Mouse (Mus musculus) embryonic fibroblast, embryonic 13.5 days (primary cell): ENCODE measurements around the gene Pkn1. TPM values are rescaled to one million over a fixed set of nuclear protein-coding genes. Genes with fewer than 3 reads are reported as not detected.

ENCODE experiments used
- H3K27ac ChIP-seq: 2 replicates; pipeline ENCODE4 v1.5.1; 2012; ENCODE audit warnings: low read length, control low read depth, inconsistent platforms; ENCODE audit not compliant: insufficient read depth
- H3K4me1 ChIP-seq: 2 replicates; pipeline ENCODE4 v1.6.1; 2011; ENCODE audit warnings: low read length; ENCODE audit not compliant: control insufficient read depth, insufficient read depth
- H3K4me3 ChIP-seq: 2 replicates; pipeline ENCODE4 v1.5.1; 2011; ENCODE audit warnings: mild to moderate bottlenecking, control low read depth, low read length; ENCODE audit not compliant: insufficient read depth
- CTCF ChIP-seq: IDR thresholded peaks from 2 replicates; pipeline ENCODE4 v1.5.1; 2011; ENCODE audit warnings: mild to moderate bottlenecking, control low read depth, low read length, moderate library complexity, borderline replicate concordance; ENCODE audit not compliant: insufficient read depth
- POLR2A ChIP-seq: IDR thresholded peaks from 2 replicates; pipeline ENCODE4 v1.6.1; 2011; ENCODE audit warnings: low read depth, mild to moderate bottlenecking, control low read depth, low read length, moderate library complexity
- polyA plus RNA-seq: library from polyadenylated mRNA; stranded (reverse); fragments of >200 nt; gene quantifications from 2 replicates; pipeline ENCODE4 v1.2.4, GENCODE M21; 2011; ENCODE audit warnings: low read depth; ENCODE audit not compliant: missing spikeins, insufficient read length

Pkn1 gene
- polyA plus RNA-seq: 40.2 and 41.2 TPM in 2 replicates

- Histone ChIP-seq H3K4me3 (peak within 1 kb of the TSS; percentile 88), H3K4me1 (no peaks in the 10 kb centered on the region; the same call in 1 of the 2 replicates), H3K27ac (peak within 1 kb of the TSS; percentile 63)
- TF ChIP-seq CTCF (no peak), POLR2A (peak; percentile 84)
Observed at GRCm38 (mm10) chr8:83698661-83699453, at the start of gene Pkn1. Gene Pkn1, minus strand, starts transcription at chr8:83699179.

DNA sequence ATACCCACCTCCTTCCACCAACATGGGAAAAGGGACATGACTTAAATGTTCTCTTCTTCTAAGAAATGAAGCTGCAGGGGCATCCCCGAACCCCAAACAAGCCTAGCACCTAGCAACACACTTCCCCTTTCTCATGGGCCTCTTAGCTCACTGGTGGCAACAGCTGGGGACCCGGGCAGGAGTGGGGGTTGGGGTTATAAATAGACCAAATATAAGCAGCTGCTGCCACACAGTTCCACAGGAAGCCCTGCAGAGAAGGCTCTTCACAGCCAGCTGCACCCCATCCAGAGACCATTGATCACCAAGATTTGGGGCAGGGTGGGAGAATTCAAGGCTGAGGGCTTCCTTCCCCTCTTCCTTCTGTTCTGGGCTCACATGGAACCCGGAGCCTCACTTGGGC lies 49.7 kb upstream of the Pkn1 start:
- Histone ChIP-seq H3K27ac (no peak overlapping the region), H3K4me1 (no peaks in the 10 kb centered on the region), H3K4me3 (no peak overlapping the region)
- TF ChIP-seq CTCF (no peak), POLR2A (no peak)

GRCm38 (mm10) chr8:83747661-83748346 lies 48.8 kb upstream of the Pkn1 start:
- no peak overlapping the region for H3K27ac ChIP-seq
- no peaks in the 10 kb centered on the region for H3K4me1 ChIP-seq
- TF ChIP-seq POLR2A (no peak), CTCF (no peak)
- H3K4me3 ChIP-seq: no peak overlapping the region

DNA sequence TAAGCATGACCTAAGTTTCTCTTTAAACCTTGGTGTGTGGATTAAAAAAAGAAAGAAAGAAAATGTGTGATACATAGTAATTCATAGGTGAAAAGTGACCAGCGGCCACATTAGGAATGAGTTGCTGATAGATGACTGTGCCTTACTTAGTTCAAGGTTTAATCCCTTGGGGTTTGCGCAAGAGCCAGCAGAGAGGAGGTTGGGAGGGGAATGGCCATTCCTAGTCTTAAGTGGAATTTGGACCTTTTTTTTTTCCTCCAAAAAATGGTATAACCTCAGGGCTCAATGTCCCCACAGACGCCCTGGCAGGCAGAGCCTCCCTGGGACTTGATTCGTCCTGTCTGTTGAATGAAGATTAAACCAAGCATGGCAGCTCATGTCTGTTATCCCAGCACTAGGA lies 45.1 kb upstream of the Pkn1 start:
- H3K4me1 ChIP-seq: peaks cover 3% of the 10 kb centered on the region; the same call in 1 of the 2 replicates
- no peak overlapping the region for H3K4me3 ChIP-seq
- no peak overlapping the region for H3K27ac ChIP-seq
- TF ChIP-seq CTCF: no peak
- no peak for TF ChIP-seq POLR2A

GRCm38 (mm10) chr8:83742968-83743367 lies 44.0 kb upstream of the Pkn1 start:
- H3K27ac ChIP-seq: no peak overlapping the region
- no peak overlapping the region for H3K4me3 ChIP-seq
- TF ChIP-seq CTCF: no peak
- TF ChIP-seq POLR2A: no peak
- H3K4me1 ChIP-seq: peaks cover 13% of the 10 kb centered on the region

DNA sequence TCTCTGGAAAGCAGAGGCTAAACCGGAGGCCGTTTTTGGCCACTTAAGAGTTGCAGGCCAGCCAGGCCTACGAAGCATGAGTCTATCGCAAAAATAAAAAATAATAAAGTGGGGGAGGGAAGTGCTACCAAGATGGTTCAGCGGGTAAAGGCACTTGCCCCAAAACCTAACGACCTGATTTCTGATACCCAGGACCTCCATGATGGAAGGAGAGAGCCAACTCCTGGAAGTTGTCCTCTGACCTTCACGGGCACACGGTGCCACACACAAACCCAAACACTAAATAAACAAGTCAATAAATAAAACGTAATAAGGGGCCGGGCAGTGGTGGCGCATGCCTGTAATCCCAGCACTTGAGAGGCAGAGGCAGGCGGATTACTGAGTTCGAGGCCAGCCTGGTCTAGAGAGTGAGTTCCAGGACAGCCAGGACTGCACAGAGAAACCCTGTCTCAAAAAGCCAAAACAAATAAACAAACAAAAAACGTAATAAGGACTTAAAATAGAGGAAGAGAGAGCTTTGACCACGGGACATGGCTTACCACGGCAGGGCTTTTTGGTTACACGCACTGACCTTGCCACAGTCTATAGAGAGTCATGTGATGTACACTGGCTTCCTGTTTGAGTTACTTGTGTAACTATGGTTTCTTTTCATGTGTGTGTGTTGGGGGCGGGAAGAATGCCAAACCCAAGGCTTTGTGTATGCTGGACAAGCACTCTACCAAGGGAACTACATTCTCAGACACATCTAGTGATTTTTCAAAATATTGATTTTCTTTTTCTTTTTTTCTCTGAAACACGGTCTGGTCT lies 43.1 kb upstream of the Pkn1 start:
- no peak for TF ChIP-seq POLR2A
- no peak for TF ChIP-seq CTCF
- peaks cover 15% of the 10 kb centered on the region for H3K4me1 ChIP-seq
- H3K27ac ChIP-seq: no peak overlapping the region
- peak overlapping the region; percentile 33; the same call in 1 of the 2 replicates for H3K4me3 ChIP-seq

- TF ChIP-seq POLR2A (peak; percentile 70), CTCF (no peak)
- H3K4me3 ChIP-seq: peak within 1 kb of the TSS; percentile 66
Observed at GRCm38 (mm10) chr8:83740976-83741741, 42.2 kb upstream of the Pkn1 start, which contains the start of gene Adgre5. Gene Adgre5, minus strand, starts transcription at chr8:83741326.

GRCm38 (mm10) chr8:83740586-83740975 lies 41.6 kb upstream of the Pkn1 start:
- Histone ChIP-seq H3K27ac (peak overlapping the region; percentile 83), H3K4me3 (peak overlapping the region; percentile 66), H3K4me1 (peaks cover 15% of the 10 kb centered on the region)
- TF ChIP-seq POLR2A (no peak), CTCF (no peak)

More at GRCm38 (mm10) chr8:83740976-83741741, 42.2 kb upstream of the Pkn1 start, which contains the start of gene Adgre5:
- Histone ChIP-seq H3K4me1 (peaks cover 15% of the 10 kb centered on the region), H3K27ac (peak within 1 kb of the TSS; percentile 83)

DNA sequence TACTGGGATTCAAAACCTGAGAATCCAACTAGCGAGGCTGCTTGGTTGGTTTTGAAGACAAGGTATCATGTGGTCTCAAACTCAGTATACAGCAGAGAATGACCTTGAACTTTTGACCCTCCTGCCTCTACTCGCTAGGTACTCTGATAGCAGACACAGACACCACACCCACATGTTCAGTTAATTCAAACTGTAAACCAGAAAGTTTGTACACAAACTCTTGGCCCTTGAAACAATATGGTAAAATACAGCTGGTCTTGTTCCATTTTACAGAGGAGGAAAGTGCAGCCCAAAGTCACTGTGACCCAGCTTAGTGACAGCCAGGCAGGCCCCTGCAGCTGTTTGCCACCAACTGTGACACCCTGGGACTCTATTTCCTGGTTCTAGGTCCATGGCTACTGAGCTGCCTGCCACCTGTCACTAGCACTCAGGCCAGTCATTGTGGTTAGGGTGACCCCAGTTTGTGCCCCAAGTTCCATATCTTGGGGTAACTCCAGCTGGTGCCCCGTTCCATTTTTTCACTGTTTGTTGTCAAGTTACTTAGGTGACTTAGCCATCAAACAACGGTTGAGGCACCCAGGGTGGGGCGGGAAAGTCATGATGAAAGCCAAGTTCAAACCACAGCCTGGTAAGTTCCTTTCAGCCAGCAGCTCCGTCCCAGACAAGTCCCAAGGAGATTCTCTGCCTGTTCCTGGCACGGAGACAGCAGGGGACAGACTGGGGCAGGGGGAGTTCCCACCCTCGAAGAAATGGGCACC lies 40.9 kb upstream of the Pkn1 start:
- TF ChIP-seq CTCF: no peak
- TF ChIP-seq POLR2A: no peak

More for the DNA sequence above, 40.9 kb upstream of the Pkn1 start:
- peak overlapping the region; percentile 83 for H3K27ac ChIP-seq
- H3K4me3 ChIP-seq: peak overlapping the region; percentile 66
- H3K4me1 ChIP-seq: peaks cover 15% of the 10 kb centered on the region
